Mouse (Mus musculus) layer of hippocampus, postnatal 14 days (tissue): ENCODE measurements around the gene Ntan1. TPM values are rescaled to one million over a fixed set of nuclear protein-coding genes. Genes with fewer than 3 reads are reported as not detected.
"Not testable (repeated sequence)": the region's sequence is repeated elsewhere in the genome, so short reads cannot be mapped to it uniquely, and the experiment has no call there.

Experiments
- DNase-seq, 2 experiments: peaks; one replicate each; pipeline ENCODE4 v3.0.0; 2021 to 2022; ENCODE audit warnings: low spot score in 2 of 2, mixed read lengths in 1 of 2
- long read RNA-seq, 2 experiments: library from polyadenylated mRNA; stranded (forward); transcript quantifications; one replicate each; pipeline ENCODE4 v2.0.0; 2021
- total RNA-seq, 2 experiments: library from RNA; stranded (reverse); gene quantifications; 2 replicates each; pipeline ENCODE4 v1.2.3; 2021

Gene Ntan1
- total RNA-seq = 10 to 100 TPM; 81.7 to 85.0 TPM
- long read RNA-seq, experiment 1, transcript Ntan1-205 (9 exons, 1,014 nt) = major isoform, 10 of 59 reads
- long read RNA-seq, experiment 1, partial matches to known transcripts = 1 of 59 reads
- long read RNA-seq, experiment 1, other reads (novel, unspliced or antisense) = 42 of 59 reads
- long read RNA-seq, experiment 2, transcript Ntan1-202 (9 exons, 984 nt) = minor isoform, 5 of 122 reads
- long read RNA-seq, experiment 2, transcript Ntan1-205 (9 exons, 1,014 nt) = major isoform, 25 of 122 reads
- long read RNA-seq, experiment 2, transcript Ntan1-201 (10 exons, 1,175 nt) = minor isoform, 15 of 122 reads
- long read RNA-seq, experiment 2, partial matches to known transcripts = 1 of 122 reads
- long read RNA-seq, experiment 2, other reads (novel, unspliced or antisense) = 75 of 122 reads

DNA sequence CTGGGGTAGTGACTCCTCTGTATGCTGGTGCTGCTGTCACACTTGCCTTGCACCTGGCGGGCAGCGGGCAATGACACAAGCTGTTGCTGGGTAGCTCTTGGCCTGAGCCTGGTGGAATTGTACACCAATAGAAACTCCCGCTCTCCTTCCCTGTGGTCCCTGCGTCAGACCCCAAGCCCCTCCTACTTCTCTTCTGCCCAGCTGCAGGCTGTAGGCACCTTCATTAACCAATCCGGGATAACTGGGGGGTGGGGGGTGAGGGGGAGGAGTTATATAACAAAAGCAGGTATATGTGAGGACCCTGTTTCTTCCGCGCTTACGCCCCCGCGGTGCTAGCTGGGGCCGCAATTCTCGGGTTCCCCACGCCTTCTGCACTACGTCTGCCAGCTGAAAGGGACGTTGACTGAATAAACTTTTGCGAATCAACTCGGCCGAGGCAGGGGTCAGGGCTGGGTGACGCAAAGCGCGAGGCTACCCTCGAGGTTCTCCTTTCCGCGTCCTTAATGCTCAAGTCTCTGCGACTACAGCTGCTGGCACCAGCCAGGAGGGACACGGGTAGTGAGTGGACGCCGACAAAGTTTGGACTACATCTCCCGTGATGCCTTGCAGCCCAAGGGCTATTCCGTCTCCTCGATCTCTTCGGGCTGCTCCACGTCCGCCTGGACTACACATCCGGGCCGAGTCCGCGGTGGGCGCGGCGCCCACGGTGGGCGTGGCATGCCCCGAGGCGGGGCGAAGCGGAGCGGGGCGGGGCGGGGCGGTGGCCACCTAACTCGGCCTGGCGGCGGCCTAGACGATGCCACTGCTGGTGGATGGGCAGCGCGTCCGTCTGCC, at the start of gene Ntan1:
TSS of gene Ntan1 (plus strand) at position 286 of the 834 bp plus-strand sequence.
- peak; percentile 91 to 96 for DNase-seq

- DNase-seq = not testable (repeated sequence)
Measured at GRCm38 (mm10) chr16:13771603-13772002, 47.0 kb upstream of the Ntan1 start.

DNA sequence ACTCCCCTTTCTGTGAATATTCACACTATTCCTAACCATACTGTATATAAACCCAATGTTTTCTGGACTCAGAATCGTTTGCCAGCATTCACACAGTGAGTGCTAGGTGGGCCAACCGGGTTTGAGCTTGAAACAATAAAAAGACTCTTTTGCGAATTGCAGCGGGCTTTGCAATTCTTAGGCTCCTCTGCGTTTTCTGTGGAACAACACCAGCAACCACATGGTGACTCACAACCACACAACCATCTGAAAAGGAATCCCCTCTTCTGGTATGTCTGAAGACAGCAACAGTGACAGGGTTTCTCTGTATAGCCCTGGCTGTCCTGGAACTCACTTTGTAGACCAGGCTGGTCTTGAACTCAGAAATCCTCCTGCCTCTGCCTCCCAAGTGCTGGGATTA, 46.6 kb upstream of the Ntan1 start:
- DNase-seq = not testable (repeated sequence)

DNA sequence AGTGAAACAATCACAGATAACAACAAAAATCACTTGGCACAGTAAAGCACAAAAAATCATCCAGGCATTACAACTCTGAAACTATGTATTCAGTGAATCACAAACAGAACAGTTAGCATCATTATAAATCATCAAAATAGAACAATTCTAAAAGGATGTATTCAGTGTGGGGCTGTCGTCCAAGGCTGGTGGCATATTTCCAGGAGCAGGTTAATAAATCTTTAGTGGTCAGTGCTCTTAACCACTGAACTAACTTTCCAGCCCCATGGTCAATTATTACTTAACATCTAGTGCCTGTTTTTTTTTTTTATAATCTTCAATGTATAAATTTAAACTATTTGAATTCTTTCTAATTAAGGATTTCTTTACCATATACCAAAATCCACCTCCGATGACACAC, 44.6 kb upstream of the Ntan1 start:
- DNase-seq = not testable (repeated sequence)

DNA sequence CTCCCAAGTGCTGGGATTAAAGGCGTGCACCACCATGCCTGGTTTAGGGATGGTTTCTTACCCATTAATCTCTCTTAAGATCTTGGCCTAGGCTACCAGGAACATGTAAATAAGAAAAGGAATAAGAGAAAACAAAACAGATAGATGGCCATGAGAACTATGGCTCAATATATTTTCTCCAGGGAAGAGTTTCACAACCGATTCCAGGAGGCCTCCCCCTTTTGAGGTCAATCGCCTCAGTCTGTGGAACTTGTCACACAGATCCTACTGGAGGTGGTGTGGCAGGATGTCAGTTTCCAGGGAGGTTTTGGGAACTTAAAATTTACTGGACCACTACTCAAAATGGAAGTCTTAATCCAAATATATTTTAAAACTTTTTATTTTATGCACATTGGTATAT, 44.0 kb upstream of the Ntan1 start:
- not testable (repeated sequence) for DNase-seq

DNA sequence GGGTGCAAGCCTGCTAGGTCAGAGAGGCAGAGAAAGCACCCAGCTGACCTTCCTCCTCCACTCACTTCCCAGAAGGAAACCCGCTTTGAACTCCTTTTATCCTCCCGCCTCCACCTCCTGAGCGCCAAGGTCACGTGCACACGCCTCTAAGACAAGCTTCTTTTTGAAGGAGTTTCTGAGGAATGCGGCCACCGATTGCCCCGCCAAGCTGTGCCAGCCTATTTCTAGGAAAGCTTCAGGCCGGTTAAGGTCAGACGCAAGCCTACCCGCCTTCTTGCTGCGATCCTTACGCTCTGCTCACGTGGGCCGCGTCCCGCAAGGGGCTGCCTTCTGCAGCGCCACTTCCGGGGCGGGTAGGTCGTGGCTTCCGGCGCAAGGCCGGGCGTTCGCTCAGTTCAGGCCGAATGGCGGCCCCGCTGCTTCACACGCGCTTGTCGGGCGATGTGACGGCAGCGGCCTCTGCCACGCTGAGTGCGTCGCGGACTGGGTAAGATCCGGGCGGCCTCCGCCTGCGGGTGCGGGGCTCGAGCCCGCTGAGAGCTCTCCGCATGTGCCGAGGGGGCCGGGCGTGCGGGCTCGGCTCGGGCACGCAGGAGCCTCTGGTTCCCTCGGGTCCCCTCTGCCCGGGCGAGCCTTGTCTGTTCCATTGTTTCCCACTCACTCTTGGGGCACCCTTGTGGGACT, 38.1 kb upstream of the Ntan1 start, which contains the start of gene Rrn3:
TSS of gene Rrn3 (plus strand) at position 356 of the 684 bp plus-strand sequence.
- peak; percentile 90 to 91 for DNase-seq

DNA sequence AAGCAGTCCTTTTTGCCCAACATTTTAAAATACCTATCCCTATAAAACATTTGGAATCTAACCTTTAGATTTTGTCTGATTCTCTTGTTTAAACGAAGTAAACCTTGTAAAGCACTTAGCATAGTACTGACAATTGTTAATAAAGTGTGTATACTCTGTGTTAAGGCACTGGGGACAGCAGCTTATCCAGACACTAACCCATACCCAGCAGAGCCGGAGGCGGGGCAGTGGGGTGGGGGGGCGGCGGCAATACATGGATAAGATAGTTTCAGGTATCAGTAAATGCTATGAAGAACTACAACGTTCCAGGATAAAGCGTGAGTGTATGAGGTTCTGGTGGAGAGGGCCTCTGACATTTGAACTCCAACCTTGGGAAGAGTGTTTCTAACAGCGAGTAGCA, 37.4 kb upstream of the Ntan1 start:
- DNase-seq = no peak

DNA sequence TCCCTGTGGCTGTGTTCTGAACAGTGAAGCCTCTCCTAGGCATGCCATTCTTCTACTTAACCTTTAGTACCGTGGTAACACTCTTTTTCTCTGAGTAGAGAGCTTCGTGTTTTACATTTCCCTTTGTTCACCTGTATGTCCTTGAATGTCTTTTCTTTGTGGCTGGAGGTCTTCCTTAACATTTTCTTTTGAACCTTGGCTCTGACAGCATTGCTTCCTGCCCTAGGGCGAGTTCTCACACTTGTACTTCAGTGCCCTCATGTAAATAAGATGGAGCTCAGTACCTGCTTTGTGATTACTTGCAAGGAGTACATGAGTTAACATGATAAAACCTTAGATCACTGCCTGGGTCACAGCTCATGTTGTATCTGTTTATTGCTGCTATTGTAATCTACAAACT, 32.7 kb upstream of the Ntan1 start:
- DNase-seq = no peak

DNA sequence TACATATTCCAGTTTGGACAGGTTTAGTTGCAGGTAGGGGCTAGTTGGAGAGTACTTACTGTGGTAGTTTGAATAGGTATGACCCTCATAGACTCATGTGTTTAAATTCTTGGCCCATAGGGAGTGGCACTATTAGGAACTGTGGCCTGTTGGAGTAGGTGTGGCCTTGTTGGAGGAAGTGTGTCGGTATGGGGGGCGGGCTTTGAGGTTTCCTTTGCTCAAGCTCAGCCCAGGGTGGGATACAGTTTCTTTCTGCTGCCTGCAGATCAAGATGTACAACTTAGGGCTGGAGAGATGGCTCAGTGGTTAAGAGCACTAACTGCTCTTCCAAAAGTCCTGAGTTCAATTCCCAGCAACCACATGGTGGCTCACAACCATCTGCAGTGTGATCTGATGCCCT, 25.2 kb upstream of the Ntan1 start:
- not testable (repeated sequence) for DNase-seq

DNA sequence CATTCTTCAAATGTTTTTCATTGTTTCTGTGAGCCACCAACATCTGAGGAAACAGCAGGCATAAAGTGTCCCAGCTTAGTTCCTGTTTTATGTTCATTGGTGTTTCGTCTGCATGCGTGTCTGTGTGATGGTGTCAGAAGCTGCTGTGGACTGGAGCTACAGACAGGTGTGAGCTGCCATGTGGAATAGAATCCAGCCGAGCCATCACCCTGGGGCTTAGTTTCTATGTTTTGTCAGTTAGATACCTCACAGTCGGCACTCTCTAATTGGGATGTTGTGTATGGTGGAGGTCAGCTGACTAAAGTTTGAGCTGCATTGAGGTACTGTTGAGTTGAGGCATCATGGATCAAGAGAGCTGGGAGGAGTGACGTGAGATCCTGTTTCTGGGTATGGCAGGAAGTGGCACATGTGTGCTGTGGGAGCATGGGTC, 21.9 kb upstream of the Ntan1 start:
- DNase-seq = no peak

GRCm38 (mm10) chr16:13801231-13801630, 17.4 kb upstream of the Ntan1 start:
- no peak for DNase-seq

GRCm38 (mm10) chr16:13804666-13805065, 14.0 kb upstream of the Ntan1 start:
- DNase-seq = no peak

DNA sequence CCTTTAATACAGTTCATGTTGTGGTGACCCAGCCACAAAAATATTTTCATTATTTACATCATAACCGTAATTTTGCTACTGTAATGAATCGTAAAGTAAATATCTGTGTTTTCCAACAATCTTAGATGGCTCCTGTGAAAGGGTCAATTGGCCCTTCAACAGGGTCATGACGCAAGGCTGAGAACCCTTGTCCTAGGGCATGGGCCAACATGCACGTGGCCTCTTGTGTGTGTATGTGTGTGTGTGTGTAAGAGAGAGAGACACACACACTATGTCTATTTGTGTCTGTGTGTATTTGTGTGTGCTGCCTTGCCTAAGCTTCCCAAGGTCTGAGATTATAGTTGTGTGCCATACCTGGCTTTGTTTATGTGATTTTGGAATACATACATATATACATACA, 11.0 kb upstream of the Ntan1 start:
- DNase-seq = no peak

GRCm38 (mm10) chr16:13808410-13808809, 10.2 kb upstream of the Ntan1 start:
- DNase-seq = no peak

- no peak for DNase-seq
Measured at GRCm38 (mm10) chr16:13812152-13812551, 6.5 kb upstream of the Ntan1 start.

DNA sequence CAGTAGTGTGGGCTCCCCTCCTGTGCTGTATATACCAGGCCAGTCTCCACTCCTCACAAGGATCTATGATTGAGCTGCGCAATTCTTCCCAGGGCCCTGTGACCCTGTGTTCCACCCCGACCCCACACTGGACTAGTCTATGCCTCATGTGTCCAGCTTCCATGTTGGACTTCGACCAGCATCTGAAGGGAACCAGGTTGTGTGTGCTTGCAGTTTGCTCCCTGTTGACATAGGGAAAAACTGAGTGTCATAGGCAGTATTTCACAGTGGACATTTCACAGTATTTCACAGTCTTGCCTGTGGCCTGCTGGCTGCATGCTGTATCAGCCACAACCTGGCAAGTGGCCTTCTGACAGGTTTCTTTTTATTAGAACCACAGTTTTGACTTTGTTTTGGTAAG, 5.4 kb upstream of the Ntan1 start:
- DNase-seq = no peak

DNA sequence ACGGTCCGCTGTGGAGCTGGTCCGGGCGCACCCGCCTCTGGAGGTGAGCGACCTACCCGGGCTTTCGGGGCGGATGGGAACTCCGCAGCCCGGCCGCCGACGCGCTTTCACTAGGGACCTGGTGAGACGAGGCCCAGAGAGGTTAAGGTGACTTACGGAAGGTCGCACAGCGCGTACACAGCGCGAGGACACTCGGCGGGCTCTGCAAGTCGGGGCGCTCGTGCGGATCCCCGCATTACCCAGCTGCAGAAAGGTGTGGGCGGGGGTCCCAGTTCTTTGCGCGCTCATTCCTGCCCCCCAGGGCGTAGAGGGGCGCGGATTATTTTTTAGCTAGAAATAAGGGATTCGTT, 724 bp downstream of the Ntan1 start:
- DNase-seq = no peak

- no peak for DNase-seq
Measured at GRCm38 (mm10) chr16:13819806-13820500, 1.3 kb downstream of the Ntan1 start.

GRCm38 (mm10) chr16:13820771-13821170, 2.1 kb downstream of the Ntan1 start:
- DNase-seq = no peak

GRCm38 (mm10) chr16:13825781-13826490, 7.3 kb downstream of the Ntan1 start:
- no peak for DNase-seq
